Mouse (Mus musculus): ENCODE results near the gene Atp4a.

GRCm38 (mm10) chr7:30664529-30665200 lies 47.3 kb upstream of the Atp4a start, which contains the start of gene Haus5:
- peak; percentile 58; the same call in 1 of the 2 replicates for TF ChIP-seq EP300 (IDR thresholded peaks at IDR 0.05; ENCODE audit: insufficient read depth, low read depth, low read length)
- peak; percentile 54 for TF ChIP-seq POLR2A (IDR thresholded peaks at IDR 0.05; ENCODE audit: insufficient read depth, low read depth, low read length)
